Mouse (Mus musculus) MEL (cell line): ENCODE measurements around the gene Olfr522. TPM values are rescaled to one million over a fixed set of nuclear protein-coding genes. Genes with fewer than 3 reads are reported as not detected.

Experiments
- DNase-seq: peaks from one replicate; pipeline ENCODE4 v3.0.0; 2011; ENCODE audit warnings: low read depth, low spot score
- H3K27ac ChIP-seq: 2 replicates; pipeline ENCODE4 v1.5.1; 2012; ENCODE audit warnings: low read depth, mild to moderate bottlenecking, control low read depth, low read length, moderate library complexity; ENCODE audit not compliant: control insufficient read depth
- H3K27me3 ChIP-seq, 2 experiments: fragments of 150-350 bp in 1 of 2; sonication (generic) in 1 of 2; 2 replicates each; pipeline ENCODE4 v1.6.1; 2012; ENCODE audit warnings: low read length in 2 of 2, mild to moderate bottlenecking in 2 of 2, improper control_type of control experiment in 1 of 2, moderate library complexity in 1 of 2; ENCODE audit not compliant: insufficient read depth in 2 of 2, control insufficient read depth in 1 of 2
- H3K36me3 ChIP-seq, 2 experiments: 2 replicates each; pipeline ENCODE4 v1.6.1; 2012 to 2014; ENCODE audit warnings: low read length in 2 of 2, improper control_type of control experiment in 1 of 2, inconsistent platforms in 1 of 2, mild to moderate bottlenecking in 1 of 2; ENCODE audit not compliant: insufficient read depth in 2 of 2, control insufficient read depth in 1 of 2
- H3K4me1 ChIP-seq, 2 experiments: fragments of 150-350 bp in 1 of 2; sonication (generic) in 1 of 2; 2 replicates each; pipeline ENCODE4 v1.6.1; 2012; ENCODE audit warnings: low read length in 2 of 2, improper control_type of control experiment in 1 of 2, mild to moderate bottlenecking in 1 of 2; ENCODE audit not compliant: insufficient read depth in 2 of 2, control insufficient read depth in 1 of 2
- H3K4me3 ChIP-seq, 2 experiments: fragments of 150-350 bp in 1 of 2; sonication (generic) in 1 of 2; 2 replicates each; pipeline ENCODE4 v1.5.1; 2012; ENCODE audit warnings: low read depth in 2 of 2, low read length in 2 of 2, mild to moderate bottlenecking in 2 of 2, moderate library complexity in 2 of 2, control low read depth in 1 of 2, improper control_type of control experiment in 1 of 2; ENCODE audit not compliant: control insufficient read depth in 1 of 2, insufficient read depth in 1 of 2
- H3K79me2 ChIP-seq: 2 replicates; pipeline ENCODE4 v1.6.1; 2012; ENCODE audit warnings: mild to moderate bottlenecking, low read length, moderate library complexity; ENCODE audit not compliant: control insufficient read depth, poor library complexity, insufficient read depth
- H3K9ac ChIP-seq: 2 replicates; pipeline ENCODE4 v1.6.1; 2012; ENCODE audit warnings: low read depth, mild to moderate bottlenecking, control low read depth, low read length, moderate library complexity; ENCODE audit not compliant: control insufficient read depth, poor library complexity, severe bottlenecking
- H3K9me3 ChIP-seq: fragments of 150-350 bp; sonication (generic); replicated peaks from 2 replicates; pipeline ENCODE4 v1.6.1; 2012; ENCODE audit warnings: mild to moderate bottlenecking, low read length, improper control_type of control experiment, moderate library complexity; ENCODE audit not compliant: insufficient read depth
- CHD2 ChIP-seq: IDR thresholded peaks from 2 replicates; pipeline ENCODE4 v1.6.1; 2011; ENCODE audit warnings: low read length, improper control_type of control experiment
- CTCF ChIP-seq, 3 experiments: IDR thresholded peaks in 2 of 3; conservative IDR thresholded peaks in 1 of 3; 2 replicates each; pipeline ENCODE4 v1.5.1; 2011 to 2012; ENCODE audit warnings: low read length in 3 of 3, low read depth in 2 of 3, mild to moderate bottlenecking in 2 of 3, improper control_type of control experiment in 1 of 3, inconsistent platforms in 1 of 3, mixed read lengths in 1 of 3, moderate library complexity in 1 of 3; ENCODE audit not compliant: control insufficient read depth in 1 of 3, insufficient read depth in 1 of 3, poor library complexity in 1 of 3, severe bottlenecking in 1 of 3
- GABPA ChIP-seq: IDR thresholded peaks from 2 replicates; pipeline ENCODE4 v1.6.1; 2012; ENCODE audit warnings: low read depth, mild to moderate bottlenecking, inconsistent platforms, low read length, improper control_type of control experiment, moderate library complexity
- HCFC1 ChIP-seq: IDR thresholded peaks from 2 replicates; pipeline ENCODE4 v1.6.1; 2012; ENCODE audit warnings: low read depth, mild to moderate bottlenecking, inconsistent platforms, low read length, improper control_type of control experiment, moderate library complexity
- JUND ChIP-seq: IDR thresholded peaks from 2 replicates; pipeline ENCODE4 v1.6.1; 2011; ENCODE audit warnings: low read depth, mild to moderate bottlenecking, improper control_type of control experiment, low read length
- MAX ChIP-seq: IDR thresholded peaks from 2 replicates; pipeline ENCODE4 v1.6.1; 2011; ENCODE audit warnings: low read length, improper control_type of control experiment
- MEF2A ChIP-seq: IDR thresholded peaks from 2 replicates; pipeline ENCODE4 v1.6.1; 2014; ENCODE audit warnings: low read depth, mild to moderate bottlenecking, inconsistent platforms, low read length, improper control_type of control experiment; ENCODE audit not compliant: poor library complexity, insufficient replicate concordance, severe bottlenecking; ENCODE audit errors: extremely low read depth
- MXI1 ChIP-seq: IDR thresholded peaks from 2 replicates; pipeline ENCODE4 v1.6.1; 2011; ENCODE audit warnings: mild to moderate bottlenecking, low read depth, low read length, improper control_type of control experiment
- POLR2A ChIP-seq, 2 experiments: IDR thresholded peaks; 2 replicates each; pipeline ENCODE4 v1.6.1; 2011 to 2012; ENCODE audit warnings: low read length in 2 of 2, mild to moderate bottlenecking in 2 of 2, control low read depth in 1 of 2, improper control_type of control experiment in 1 of 2, low read depth in 1 of 2, moderate library complexity in 1 of 2; ENCODE audit not compliant: control insufficient read depth in 1 of 2, insufficient read depth in 1 of 2, poor library complexity in 1 of 2
- POLR2AphosphoS2 ChIP-seq: IDR thresholded peaks from 2 replicates; pipeline ENCODE4 v1.6.1; 2011; ENCODE audit warnings: low read length, improper control_type of control experiment
- RAD21 ChIP-seq: IDR thresholded peaks from 2 replicates; pipeline ENCODE4 v1.6.1; 2011; ENCODE audit warnings: mild to moderate bottlenecking, low read depth, low read length, improper control_type of control experiment
- SMC3 ChIP-seq: IDR thresholded peaks from 2 replicates; pipeline ENCODE4 v1.6.1; 2011; ENCODE audit warnings: low read depth, low read length, improper control_type of control experiment
- TAL1 ChIP-seq: IDR thresholded peaks from 2 replicates; pipeline ENCODE4 v1.6.1; 2012; ENCODE audit warnings: mild to moderate bottlenecking, inconsistent platforms, low read length, moderate library complexity, mixed read lengths
- UBTF ChIP-seq: IDR thresholded peaks from 2 replicates; pipeline ENCODE4 v1.6.1; 2012; ENCODE audit warnings: low read depth, mild to moderate bottlenecking, inconsistent platforms, low read length, improper control_type of control experiment, moderate library complexity, borderline replicate concordance; ENCODE audit not compliant: insufficient read depth
- USF2 ChIP-seq, 2 experiments: IDR thresholded peaks; 2 replicates each; pipeline ENCODE4 v1.6.1; 2011 to 2012; ENCODE audit warnings: improper control_type of control experiment in 2 of 2, low read length in 2 of 2, borderline replicate concordance in 1 of 2, inconsistent platforms in 1 of 2, low read depth in 1 of 2, mild to moderate bottlenecking in 1 of 2; ENCODE audit not compliant: insufficient read depth in 1 of 2
- ZC3H11A ChIP-seq: IDR thresholded peaks from 2 replicates; pipeline ENCODE4 v1.6.1; 2012; ENCODE audit warnings: low read depth, mild to moderate bottlenecking, inconsistent platforms, low read length, improper control_type of control experiment
- ZKSCAN1 ChIP-seq: IDR thresholded peaks from 2 replicates; pipeline ENCODE4 v1.6.1; 2012; ENCODE audit warnings: low read depth, mild to moderate bottlenecking, inconsistent platforms, low read length, improper control_type of control experiment, moderate library complexity
- ZMIZ1 ChIP-seq: IDR thresholded peaks from 2 replicates; pipeline ENCODE4 v1.6.1; 2012; ENCODE audit warnings: low read depth, mild to moderate bottlenecking, inconsistent platforms, low read length, improper control_type of control experiment, moderate library complexity
- ZNF384 ChIP-seq: IDR thresholded peaks from 2 replicates; pipeline ENCODE4 v1.6.1; 2012; ENCODE audit warnings: low read depth, mild to moderate bottlenecking, inconsistent platforms, low read length, improper control_type of control experiment
- polyA plus RNA-seq, 2 experiments: library from polyadenylated mRNA; stranded (reverse) in 1 of 2; unstranded in 1 of 2; fragments of >175 nt in 1 of 2; fragments of >200 nt in 1 of 2; gene quantifications; 2 replicates each; pipeline versions ENCODE4 v1.2.1 to v1.2.4; 2012; ENCODE audit warnings: low replicate concordance in 2 of 2, low read depth in 1 of 2; ENCODE audit not compliant: insufficient read length in 2 of 2, insufficient read depth in 1 of 2, missing spikeins in 1 of 2
- total RNA-seq: library from RNA; depleted of rRNA; stranded (reverse); fragments of 300-350 nt; gene quantifications from 2 replicates; pipeline ENCODE4 v1.2.3, GENCODE M21; 2012

The Olfr522 gene
- total and polyA plus RNA-seq, 3 experiments = not detected

GRCm38 (mm10) chr7:140137135-140138020, 27.2 kb downstream of the Olfr522 start, which contains the start of gene Mtg1 (continued):
- TF ChIP-seq HCFC1 (peak; percentile 93), CTCF (IDR thresholded peaks at IDR 0.05 in 2 of 3, conservative IDR thresholded peaks at IDR 0.05 in 1 of 3; ENCODE audit: control insufficient read depth in 1 of 3, insufficient read depth in 1 of 3, low read depth in 2 of 3, low read length in 3 of 3, poor library complexity in 1 of 3, severe bottlenecking in 1 of 3) (no peak), SMC3 (no peak), GABPA (no peak), ZNF384 (no peak), ZKSCAN1 (no peak), POLR2AphosphoS2 (peak; percentile 53; the same call in 1 of the 2 replicates), MXI1 (peak; percentile 94), ZMIZ1 (peak; percentile 62), UBTF (0 out of 2 replicates have a peak, but pooled peaks have one; percentile 51), MEF2A (0 out of 2 replicates have a peak, but pooled peaks have one; percentile 4), JUND (no peak), USF2 (IDR thresholded peaks at IDR 0.05; ENCODE audit: borderline replicate concordance in 1 of 2, insufficient read depth in 1 of 2, low read depth in 1 of 2, low read length in 2 of 2) (no peak), CHD2 (no peak)

GRCm38 (mm10) chr7:140135106-140135770, 29.3 kb downstream of the Olfr522 start:
- Histone ChIP-seq H3K79me2 (peaks cover 2% of the 10 kb centered on the region; the same call in 1 of the 2 replicates), H3K27ac (no peak overlapping the region)
- TF ChIP-seq RAD21 (no peak), ZNF384 (no peak), MAX (no peak), UBTF (no peak), TAL1 (no peak), ZKSCAN1 (no peak), MEF2A (no peak), ZMIZ1 (no peak), POLR2A (IDR thresholded peaks at IDR 0.05; ENCODE audit: control insufficient read depth in 1 of 2, insufficient read depth in 1 of 2, low read depth in 1 of 2, low read length in 2 of 2, poor library complexity in 1 of 2) (no peak), SMC3 (no peak), ZC3H11A (no peak)
- TF ChIP-seq, all 39 proteins: peak for 0
- Histone ChIP-seq H3K4me1 (peaks cover 0 to 21% of the 10 kb centered on the region in 2 experiments; a peak in 2 of 4 replicates), H3K36me3 (peaks cover 0 to 16% of the 10 kb centered on the region in 2 experiments; a peak in 2 of 4 replicates), H3K9ac (no peak overlapping the region), H3K9me3 (no peaks in the 10 kb centered on the region), H3K4me3 (no peak overlapping the region), H3K27me3 (no peaks in the 10 kb centered on the region)
- DNase-seq = peak; percentile 39
